Mouse (Mus musculus) ES-E14 (cell line): ENCODE measurements around the gene Neurod6.

Experiments
- CHD2 ChIP-seq: IDR thresholded peaks from 2 replicates; pipeline ENCODE4 v1.6.1; 2014; ENCODE audit warnings: mild to moderate bottlenecking, low read depth, low read length, inconsistent platforms
- HCFC1 ChIP-seq: IDR thresholded peaks from 2 replicates; pipeline ENCODE4 v1.6.1; 2012; ENCODE audit warnings: low read length, inconsistent platforms, borderline replicate concordance; ENCODE audit not compliant: insufficient read depth
- MAFK ChIP-seq: IDR thresholded peaks from 2 replicates; pipeline ENCODE4 v1.6.1; 2014; ENCODE audit warnings: mild to moderate bottlenecking, low read depth, low read length, inconsistent platforms; ENCODE audit not compliant: insufficient read depth
- ZC3H11A ChIP-seq: IDR thresholded peaks from 2 replicates; pipeline ENCODE4 v1.6.1; 2012; ENCODE audit warnings: low read depth, mild to moderate bottlenecking, inconsistent platforms, low read length, borderline replicate concordance
- ZNF384 ChIP-seq: IDR thresholded peaks from 2 replicates; pipeline ENCODE4 v1.6.1; 2012; ENCODE audit warnings: low read depth, low read length, inconsistent platforms

- TF ChIP-seq CHD2 (no peak), ZC3H11A (no peak), HCFC1 (no peak), ZNF384 (no peak), MAFK (no peak)
These were observed 19.6 kb upstream of the Neurod6 start for GRCm38 (mm10) chr6:55700392-55701386.
